Mouse (Mus musculus): ENCODE data around the gene Gnpat. TPM values are rescaled to one million over a fixed set of nuclear protein-coding genes. Genes with fewer than 3 reads are reported as not detected.
A peak's percentile ranks its signal among the peaks of the same experiment; 100 is the strongest.

Gene Gnpat
- polyA plus RNA-seq, 1 experiment from 2014 or later: 75.2 TPM

GRCm38 (mm10) chr8:124878141-124878540 is 15.3 kb downstream of the Gnpat start:
- H3K4me2 ChIP-seq (ENCODE audit: low read depth, low read length): no peak overlapping the region
- H3K27ac ChIP-seq (ENCODE audit: low read depth, low read length): no peak overlapping the region
- no peaks in the 10 kb centered on the region for H3K9me3 ChIP-seq (ENCODE audit: control insufficient read depth, low read length)
- peaks cover 74% of the 10 kb centered on the region for H3K36me3 ChIP-seq (ENCODE audit: control insufficient read depth, insufficient read depth, low read length)
- H3K27me3 ChIP-seq (ENCODE audit: control insufficient read depth, insufficient read depth, low read length): no peaks in the 10 kb centered on the region
- H3K4me1 ChIP-seq (ENCODE audit: control insufficient read depth, insufficient read depth, low read length): no peaks in the 10 kb centered on the region
- H3K9ac ChIP-seq (replicated peaks; ENCODE audit: low read depth, low read length): no peak overlapping the region
- 89% methylated on average over 5 of the region's 5 CpGs for WGBS
- H3K4me3 ChIP-seq (ENCODE audit: low read depth, low read length): no peak overlapping the region
- ATAC-seq (ENCODE audit: low read depth): no peak

DNA sequence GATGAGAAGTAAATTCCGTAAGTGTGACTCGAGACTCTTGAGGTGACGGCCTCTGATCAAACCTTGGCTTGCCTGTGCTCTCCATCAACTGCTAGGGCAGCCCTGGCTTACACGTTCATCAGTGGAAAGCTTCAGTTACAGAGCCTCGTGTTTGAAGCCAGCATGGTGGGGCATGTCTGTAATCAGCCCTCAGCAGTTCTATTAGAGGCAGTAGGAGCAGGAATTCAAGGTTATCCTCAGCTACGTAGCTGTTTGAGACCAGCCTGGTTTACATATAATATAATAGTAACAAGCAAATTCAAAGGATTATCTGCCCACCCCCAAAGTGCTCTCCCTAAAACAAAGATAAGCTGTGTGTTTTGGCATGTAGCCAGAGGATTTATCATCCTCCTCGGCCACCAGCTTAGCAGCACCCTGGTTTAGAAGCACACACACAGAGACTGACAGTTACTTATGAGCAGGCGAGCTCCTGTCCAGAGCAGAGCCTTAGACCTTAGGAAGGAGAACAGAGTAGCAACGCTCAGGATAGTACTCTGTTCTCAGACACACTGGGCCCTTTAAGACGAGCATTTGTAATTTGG is 16.2 kb downstream of the Gnpat start:
- 89% methylated on average over 10 of the region's 10 CpGs for WGBS
- ATAC-seq (ENCODE audit: low read depth): no peak
- peaks cover 77% of the 10 kb centered on the region for H3K36me3 ChIP-seq (ENCODE audit: control insufficient read depth, insufficient read depth, low read length)

GRCm38 (mm10) chr8:124888385-124888784 is 25.6 kb downstream of the Gnpat start:
- WGBS: 98% methylated on average over 5 of the region's 5 CpGs
- no peak overlapping the region for H3K27ac ChIP-seq (ENCODE audit: low read depth, low read length)
- no peak for ATAC-seq (ENCODE audit: low read depth)
- H3K36me3 ChIP-seq (ENCODE audit: control insufficient read depth, insufficient read depth, low read length): peaks cover 64% of the 10 kb centered on the region
- H3K4me3 ChIP-seq (ENCODE audit: low read depth, low read length): no peak overlapping the region
- no peak overlapping the region for H3K4me2 ChIP-seq (ENCODE audit: low read depth, low read length)
- H3K4me1 ChIP-seq (ENCODE audit: control insufficient read depth, insufficient read depth, low read length): no peaks in the 10 kb centered on the region
- H3K9me3 ChIP-seq (ENCODE audit: control insufficient read depth, low read length): no peaks in the 10 kb centered on the region
- no peak overlapping the region for H3K9ac ChIP-seq (replicated peaks; ENCODE audit: low read depth, low read length)
- H3K27me3 ChIP-seq (ENCODE audit: control insufficient read depth, insufficient read depth, low read length): no peaks in the 10 kb centered on the region

More for the DNA sequence above, 16.2 kb downstream of the Gnpat start:
- Histone ChIP-seq H3K9ac (replicated peaks; ENCODE audit: low read depth, low read length) (no peak overlapping the region), H3K4me2 (ENCODE audit: low read depth, low read length) (no peak overlapping the region), H3K4me3 (ENCODE audit: low read depth, low read length) (no peak overlapping the region), H3K27me3 (ENCODE audit: control insufficient read depth, insufficient read depth, low read length) (no peaks in the 10 kb centered on the region), H3K27ac (ENCODE audit: low read depth, low read length) (no peak overlapping the region), H3K9me3 (ENCODE audit: control insufficient read depth, low read length) (no peaks in the 10 kb centered on the region), H3K4me1 (ENCODE audit: control insufficient read depth, insufficient read depth, low read length) (no peaks in the 10 kb centered on the region)

GRCm38 (mm10) chr8:124892596-124892995 is 29.8 kb downstream of the Gnpat start:
- no peak overlapping the region for H3K4me2 ChIP-seq (ENCODE audit: low read depth, low read length)
- peaks cover 32% of the 10 kb centered on the region for H3K36me3 ChIP-seq (ENCODE audit: control insufficient read depth, insufficient read depth, low read length)
- no peak overlapping the region for H3K4me3 ChIP-seq (ENCODE audit: low read depth, low read length)
- H3K27ac ChIP-seq (ENCODE audit: low read depth, low read length): no peak overlapping the region
- H3K9me3 ChIP-seq (ENCODE audit: control insufficient read depth, low read length): no peaks in the 10 kb centered on the region
- H3K4me1 ChIP-seq (ENCODE audit: control insufficient read depth, insufficient read depth, low read length): peaks cover 17% of the 10 kb centered on the region
- 77% methylated on average over 3 of the region's 3 CpGs for whole genome bisulfite sequencing
- no peaks in the 10 kb centered on the region for H3K27me3 ChIP-seq (ENCODE audit: control insufficient read depth, insufficient read depth, low read length)
- no peak overlapping the region; the same call in 1 of the 2 replicates for H3K9ac ChIP-seq (replicated peaks; ENCODE audit: low read depth, low read length)
- no peak for ATAC-seq (ENCODE audit: low read depth)

GRCm38 (mm10) chr8:124896010-124896631 is 33.3 kb downstream of the Gnpat start:
- Histone ChIP-seq H3K27me3 (ENCODE audit: control insufficient read depth, insufficient read depth, low read length) (no peaks in the 10 kb centered on the region), H3K36me3 (ENCODE audit: control insufficient read depth, insufficient read depth, low read length) (peaks cover 17% of the 10 kb centered on the region), H3K27ac (ENCODE audit: low read depth, low read length) (no peak overlapping the region), H3K9me3 (ENCODE audit: control insufficient read depth, low read length) (no peaks in the 10 kb centered on the region), H3K9ac (replicated peaks; ENCODE audit: low read depth, low read length) (peak overlapping the region; percentile 80), H3K4me3 (ENCODE audit: low read depth, low read length) (peak overlapping the region; percentile 91), H3K4me2 (ENCODE audit: low read depth, low read length) (peak overlapping the region; percentile 95), H3K4me1 (ENCODE audit: control insufficient read depth, insufficient read depth, low read length) (peaks cover 24% of the 10 kb centered on the region)
- WGBS: 89% methylated on average over 26 of the region's 26 CpGs
- no peak for ATAC-seq (ENCODE audit: low read depth)

- Histone ChIP-seq H3K9me3 (ENCODE audit: control insufficient read depth, low read length) (no peaks in the 10 kb centered on the region), H3K9ac (replicated peaks; ENCODE audit: low read depth, low read length) (peak overlapping the region; percentile 80), H3K36me3 (ENCODE audit: control insufficient read depth, insufficient read depth, low read length) (peaks cover 19% of the 10 kb centered on the region), H3K27ac (ENCODE audit: low read depth, low read length) (peak overlapping the region; percentile 64), H3K4me1 (ENCODE audit: control insufficient read depth, insufficient read depth, low read length) (peaks cover 24% of the 10 kb centered on the region), H3K4me2 (ENCODE audit: low read depth, low read length) (peak overlapping the region; percentile 95), H3K27me3 (ENCODE audit: control insufficient read depth, insufficient read depth, low read length) (no peaks in the 10 kb centered on the region), H3K4me3 (ENCODE audit: low read depth, low read length) (peak overlapping the region; percentile 91)
- peak; percentile 55 for ATAC-seq (ENCODE audit: low read depth)
- WGBS: 1% methylated on average over 54 of the region's 60 CpGs
Measured at GRCm38 (mm10) chr8:124896632-124897385, 34.0 kb downstream of the Gnpat start.

DNA sequence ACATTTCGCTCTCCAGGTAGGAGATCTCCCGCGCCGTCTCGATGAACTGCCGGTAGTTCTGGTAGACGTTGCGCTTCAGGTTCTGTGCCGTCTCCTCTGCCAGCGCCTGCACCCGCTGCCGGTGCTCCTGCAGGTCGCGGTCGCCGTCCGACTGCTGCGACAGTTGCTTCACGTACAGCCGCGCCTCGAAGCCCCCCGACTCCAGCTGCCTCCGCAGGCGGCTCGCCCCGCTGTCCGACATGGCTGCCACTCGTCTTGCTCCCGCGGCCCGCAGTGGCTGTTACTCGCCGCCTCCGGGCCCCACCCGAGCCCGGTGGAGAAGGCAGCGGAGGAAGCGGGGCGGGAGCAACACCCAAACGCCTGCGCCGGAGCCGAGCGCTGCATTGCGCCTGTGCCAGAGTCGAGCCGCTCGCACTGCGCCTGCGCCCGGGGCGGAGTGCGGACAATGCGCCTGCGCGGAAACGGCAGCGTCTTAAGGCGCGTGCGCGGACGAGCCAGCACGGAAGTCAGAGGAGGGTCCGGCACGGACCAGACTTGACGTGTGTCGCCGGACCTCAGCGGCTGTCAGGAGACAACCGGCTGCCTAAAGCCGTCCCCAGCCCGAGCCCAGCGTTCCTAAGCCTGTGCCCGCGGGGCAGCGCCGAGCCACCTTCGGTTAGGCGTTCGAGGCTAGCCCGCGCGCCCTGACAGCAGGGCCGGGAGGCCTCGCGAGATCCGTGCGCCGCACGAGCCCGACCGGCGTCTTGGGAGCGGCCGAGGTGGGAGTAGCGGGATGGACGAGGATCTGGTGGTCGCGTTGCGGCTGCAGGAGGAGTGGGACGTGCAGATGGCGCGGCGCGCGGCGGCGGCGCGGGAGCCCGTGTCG is 34.8 kb downstream of the Gnpat start, which contains the start of the genes Exoc8 and Sprtn:
Gene Exoc8, minus strand, starts transcription at position 320 of the 865 bp plus-strand sequence.
Gene Sprtn, plus strand, starts transcription at position 501 of the 865 bp plus-strand sequence.
- Histone ChIP-seq H3K4me2 (ENCODE audit: low read depth, low read length) (peak within 1 kb of the TSS; percentile 95), H3K36me3 (ENCODE audit: control insufficient read depth, insufficient read depth, low read length) (peaks cover 26% of the 10 kb centered on the region), H3K27me3 (ENCODE audit: control insufficient read depth, insufficient read depth, low read length) (no peaks in the 10 kb centered on the region), H3K9ac (replicated peaks; ENCODE audit: low read depth, low read length) (peak within 1 kb of the TSS; percentile 80), H3K4me3 (ENCODE audit: low read depth, low read length) (peak within 1 kb of the TSS; percentile 91), H3K9me3 (ENCODE audit: control insufficient read depth, low read length) (no peaks in the 10 kb centered on the region), H3K27ac (ENCODE audit: low read depth, low read length) (peak within 1 kb of the TSS; percentile 73), H3K4me1 (ENCODE audit: control insufficient read depth, insufficient read depth, low read length) (peaks cover 24% of the 10 kb centered on the region)
- peak; percentile 92 for ATAC-seq (ENCODE audit: low read depth)
- WGBS: under 1% methylated on average over 108 of the region's 114 CpGs

GRCm38 (mm10) chr8:124898251-124898905 is 35.5 kb downstream of the Gnpat start:
- Histone ChIP-seq H3K4me2 (ENCODE audit: low read depth, low read length) (peak overlapping the region; percentile 95), H3K9me3 (ENCODE audit: control insufficient read depth, low read length) (no peaks in the 10 kb centered on the region), H3K27ac (ENCODE audit: low read depth, low read length) (peak overlapping the region; percentile 73), H3K36me3 (ENCODE audit: control insufficient read depth, insufficient read depth, low read length) (peaks cover 34% of the 10 kb centered on the region), H3K4me3 (ENCODE audit: low read depth, low read length) (peak overlapping the region; percentile 91), H3K27me3 (ENCODE audit: control insufficient read depth, insufficient read depth, low read length) (no peaks in the 10 kb centered on the region), H3K4me1 (ENCODE audit: control insufficient read depth, insufficient read depth, low read length) (peaks cover 24% of the 10 kb centered on the region), H3K9ac (replicated peaks; ENCODE audit: low read depth, low read length) (peak overlapping the region; percentile 80)
- no peak for ATAC-seq (ENCODE audit: low read depth)
- WGBS: 8% methylated on average over 30 of the region's 31 CpGs
